Mouse (Mus musculus) right cerebral cortex, postnatal 14 days (tissue): Measurements from ENCODE around the gene Phc2.
"Not testable (repeated sequence)": the region's sequence is repeated elsewhere in the genome, so short reads cannot be mapped to it uniquely, and the experiment has no call there.

Experiments
- DNase-seq: peaks from one replicate; pipeline ENCODE4 v3.0.0; 2022

The Phc2 gene

GRCm38 (mm10) chr4:128646762-128647161, 7.7 kb upstream of the Phc2 start:
- DNase-seq = no peak

- no peak for DNase-seq
Measured at GRCm38 (mm10) chr4:128648567-128649255, 5.8 kb upstream of the Phc2 start.

- no peak for DNase-seq
Measured at GRCm38 (mm10) chr4:128651530-128651929, 3.0 kb upstream of the Phc2 start.

GRCm38 (mm10) chr4:128652584-128653298, 1.8 kb upstream of the Phc2 start:
- no peak for DNase-seq

- DNase-seq = no peak
Measured at GRCm38 (mm10) chr4:128655446-128655845, 944 bp downstream of the Phc2 start.

- DNase-seq = no peak
Measured at GRCm38 (mm10) chr4:128660196-128660595, 5.7 kb downstream of the Phc2 start.

GRCm38 (mm10) chr4:128661063-128661462, 6.6 kb downstream of the Phc2 start:
- no peak for DNase-seq

- no peak for DNase-seq
Measured at GRCm38 (mm10) chr4:128664002-128664401, 9.5 kb downstream of the Phc2 start.

- not testable (repeated sequence) for DNase-seq
Measured at GRCm38 (mm10) chr4:128666362-128666761, 11.9 kb downstream of the Phc2 start.

GRCm38 (mm10) chr4:128667195-128667594, 12.7 kb downstream of the Phc2 start:
- not testable (repeated sequence) for DNase-seq

GRCm38 (mm10) chr4:128669229-128669628, 14.7 kb downstream of the Phc2 start:
- DNase-seq = no peak

- DNase-seq = no peak
Measured at GRCm38 (mm10) chr4:128670566-128671191, 16.2 kb downstream of the Phc2 start.

- no peak for DNase-seq
Measured at GRCm38 (mm10) chr4:128672494-128672893, 18.0 kb downstream of the Phc2 start.

GRCm38 (mm10) chr4:128678564-128679217, 24.2 kb downstream of the Phc2 start:
- no peak for DNase-seq

GRCm38 (mm10) chr4:128681126-128681525, 26.6 kb downstream of the Phc2 start:
- no peak for DNase-seq

- no peak for DNase-seq
Measured at GRCm38 (mm10) chr4:128682281-128682680, 27.8 kb downstream of the Phc2 start.

- no peak for DNase-seq
Measured at GRCm38 (mm10) chr4:128683706-128684105, 29.2 kb downstream of the Phc2 start.

- DNase-seq = no peak
Measured at GRCm38 (mm10) chr4:128684108-128684507, 29.6 kb downstream of the Phc2 start.

- peak; percentile 55 for DNase-seq
Measured at GRCm38 (mm10) chr4:128688513-128688913, 34.0 kb downstream of the Phc2 start.

GRCm38 (mm10) chr4:128688976-128689375, 34.5 kb downstream of the Phc2 start:
- DNase-seq = peak; percentile 51

- no peak for DNase-seq
Measured at GRCm38 (mm10) chr4:128689739-128690304, 35.3 kb downstream of the Phc2 start.

- no peak for DNase-seq
Measured at GRCm38 (mm10) chr4:128691195-128691594, 36.7 kb downstream of the Phc2 start.
